Mouse (Mus musculus): ENCODE measurements around the gene Golph3l. TPM values are rescaled to one million over a fixed set of nuclear protein-coding genes. Genes with fewer than 3 reads are reported as not detected.

The Golph3l gene
- polyA plus RNA-seq, 1 experiment from 2014 or later = 30.2 TPM

GRCm38 (mm10) chr3:95667521-95667920 lies 78.8 kb downstream of the Golph3l start:
- H3K9me3 ChIP-seq = no peaks in the 10 kb centered on the region
- no peaks in the 10 kb centered on the region for H3K27me3 ChIP-seq
- WGBS = 52% methylated on average over 4 of the region's 4 CpGs
- peak overlapping the region; percentile 51 for H3K9ac ChIP-seq
- peaks cover 55% of the 10 kb centered on the region for H3K4me1 ChIP-seq
- no peak overlapping the region for H3K4me3 ChIP-seq
- peak overlapping the region; percentile 82 for H3K27ac ChIP-seq
- no peak for ATAC-seq (ENCODE audit: insufficient number of reproducible peaks, insufficient read depth, low FRiP score, low TSS enrichment, low read depth)
- H3K36me3 ChIP-seq = peaks cover 47% of the 10 kb centered on the region
- peak overlapping the region; percentile 3; the same call in 1 of the 2 replicates for H3K4me2 ChIP-seq

- Histone ChIP-seq H3K4me1 (peaks cover 56% of the 10 kb centered on the region), H3K27ac (peak overlapping the region; percentile 82), H3K9ac (peak overlapping the region; percentile 51; the same call in 1 of the 2 replicates), H3K9me3 (no peaks in the 10 kb centered on the region), H3K36me3 (peaks cover 42% of the 10 kb centered on the region), H3K27me3 (no peaks in the 10 kb centered on the region), H3K4me3 (no peak overlapping the region), H3K4me2 (peak overlapping the region; percentile 3; the same call in 1 of the 2 replicates)
- 24% methylated on average over 7 of the region's 7 CpGs for WGBS
- no peak; the same call in 1 of the 2 replicates for ATAC-seq (ENCODE audit: insufficient number of reproducible peaks, insufficient read depth, low FRiP score, low TSS enrichment, low read depth)
Observed at GRCm38 (mm10) chr3:95668026-95668425, 79.3 kb downstream of the Golph3l start.

Other genes with a start within 250 kb of the Golph3l start
- 49.8 and 51.5 TPM in 2 replicates for gene Setdb1, start 231.7 kb upstream of the Golph3l start, polyA plus RNA-seq (2015; fragmentation: Nextera tagmentation; extraction: Ambion mirVana)
- 0.39 TPM in 1 of 2 replicates, not detected in the other for gene 4930558C23Rik, start 186.1 kb upstream of the Golph3l start, polyA plus RNA-seq (2015; fragmentation: Nextera tagmentation; extraction: Ambion mirVana)
- 53.2 and 60.8 TPM in 2 replicates for gene Arnt, start 154.5 kb upstream of the Golph3l start, polyA plus RNA-seq (2015; fragmentation: Nextera tagmentation; extraction: Ambion mirVana)
- gene Ctsk, start 89.7 kb upstream of the Golph3l start, polyA plus RNA-seq (2015; fragmentation: Nextera tagmentation; extraction: Ambion mirVana) = 37.9 and 41.4 TPM in 2 replicates
- 11.8 and 12.6 TPM in 2 replicates for gene Ctss, start 62.1 kb upstream of the Golph3l start, polyA plus RNA-seq (2015; fragmentation: Nextera tagmentation; extraction: Ambion mirVana)
- gene Hormad1, start 29.3 kb upstream of the Golph3l start, polyA plus RNA-seq (2015; fragmentation: Nextera tagmentation; extraction: Ambion mirVana) = not detected in 2 replicates
- 88.3 and 88.5 TPM in 2 replicates for gene Ensa, start 36.1 kb downstream of the Golph3l start, polyA plus RNA-seq (2015; fragmentation: Nextera tagmentation; extraction: Ambion mirVana)
- gene Mcl1, start 69.9 kb downstream of the Golph3l start, polyA plus RNA-seq (2015; fragmentation: Nextera tagmentation; extraction: Ambion mirVana) = 45.4 and 47.7 TPM in 2 replicates
- 1.7 and 1.9 TPM in 2 replicates for gene Adamtsl4, start 99.0 kb downstream of the Golph3l start, polyA plus RNA-seq (2015; fragmentation: Nextera tagmentation; extraction: Ambion mirVana)
- 5.9 and 6.6 TPM in 2 replicates for gene Ecm1, start 150.6 kb downstream of the Golph3l start, polyA plus RNA-seq (2015; fragmentation: Nextera tagmentation; extraction: Ambion mirVana)
- 47.3 and 47.9 TPM in 2 replicates for gene Tars2, start 171.3 kb downstream of the Golph3l start, polyA plus RNA-seq (2015; fragmentation: Nextera tagmentation; extraction: Ambion mirVana)
- gene Rprd2, start 229.9 kb downstream of the Golph3l start, polyA plus RNA-seq (2015; fragmentation: Nextera tagmentation; extraction: Ambion mirVana) = 25.4 and 28.3 TPM in 2 replicates